Mouse (Mus musculus) adrenal gland, postnatal 4 days (tissue): ENCODE results near the gene Ccr2. TPM values are rescaled to one million over a fixed set of nuclear protein-coding genes. Genes with fewer than 3 reads are reported as not detected.
"Not testable (repeated sequence)": the region's sequence is repeated elsewhere in the genome, so short reads cannot be mapped to it uniquely, and the experiment has no call there.

ENCODE experiments used
- DNase-seq, 2 experiments: peaks; one replicate each; pipeline ENCODE4 v3.0.0; 2021 to 2022; ENCODE audit warnings: low spot score in 2 of 2, mixed read lengths in 2 of 2
- long read RNA-seq, 2 experiments: library from polyadenylated mRNA; stranded (forward); transcript quantifications; one replicate each; pipeline ENCODE4 v2.0.0; 2021
- total RNA-seq, 2 experiments: library from RNA; stranded (reverse); gene quantifications; 2 replicates each; pipeline ENCODE4 v1.2.3; 2021

Ccr2 gene
- 1 to 10 TPM; 1.4 to 1.6 TPM for total RNA-seq
- long read RNA-seq, experiment 1: 0 reads
- long read RNA-seq, experiment 2, partial matches to known transcripts: 0 of 1 reads
- long read RNA-seq, experiment 2, other reads (novel, unspliced or antisense): 0 of 1 reads

GRCm38 (mm10) chr9:124101723-124102122, at the start of gene Ccr2:
TSS of gene Ccr2 (plus strand) at chr9:124101950.
- no peak for DNase-seq

GRCm38 (mm10) chr9:124053532-124053931, 48.2 kb upstream of the Ccr2 start:
- DNase-seq: no peak

- no peak for DNase-seq
Observed at GRCm38 (mm10) chr9:124056158-124056709, 45.5 kb upstream of the Ccr2 start.

- no peak for DNase-seq
Observed at GRCm38 (mm10) chr9:124059660-124060352, 41.9 kb upstream of the Ccr2 start.

GRCm38 (mm10) chr9:124061474-124062432, 40.0 kb upstream of the Ccr2 start:
- DNase-seq: not testable (repeated sequence)

- no peak for DNase-seq
Observed at GRCm38 (mm10) chr9:124066572-124067103, 35.1 kb upstream of the Ccr2 start.

- DNase-seq: no peak
Observed at GRCm38 (mm10) chr9:124068098-124069058, 33.4 kb upstream of the Ccr2 start.

GRCm38 (mm10) chr9:124071506-124071905, 30.2 kb upstream of the Ccr2 start:
- DNase-seq: no peak

- no peak for DNase-seq
Observed at GRCm38 (mm10) chr9:124079803-124080202, 21.9 kb upstream of the Ccr2 start.

GRCm38 (mm10) chr9:124080471-124080870, 21.3 kb upstream of the Ccr2 start:
- DNase-seq: not testable (repeated sequence)

GRCm38 (mm10) chr9:124090441-124090840, 11.3 kb upstream of the Ccr2 start:
- no peak for DNase-seq

- DNase-seq: no peak
Observed at GRCm38 (mm10) chr9:124099127-124099526, 2.6 kb upstream of the Ccr2 start.

GRCm38 (mm10) chr9:124100357-124100756, 1.4 kb upstream of the Ccr2 start:
- DNase-seq: no peak

- no peak for DNase-seq
Observed at GRCm38 (mm10) chr9:124103199-124103598, 1.4 kb downstream of the Ccr2 start.

- no peak for DNase-seq
Observed at GRCm38 (mm10) chr9:124105196-124105595, 3.4 kb downstream of the Ccr2 start.

GRCm38 (mm10) chr9:124107232-124107631, 5.5 kb downstream of the Ccr2 start:
- DNase-seq: no peak

GRCm38 (mm10) chr9:124108356-124109127, 6.8 kb downstream of the Ccr2 start:
- DNase-seq: no peak

- DNase-seq: no peak
Observed at GRCm38 (mm10) chr9:124111997-124112396, 10.2 kb downstream of the Ccr2 start.

GRCm38 (mm10) chr9:124112591-124113239, 11.0 kb downstream of the Ccr2 start:
- no peak for DNase-seq
